Mouse (Mus musculus): ENCODE results near the gene Olfr995.

The Olfr995 gene

DNA sequence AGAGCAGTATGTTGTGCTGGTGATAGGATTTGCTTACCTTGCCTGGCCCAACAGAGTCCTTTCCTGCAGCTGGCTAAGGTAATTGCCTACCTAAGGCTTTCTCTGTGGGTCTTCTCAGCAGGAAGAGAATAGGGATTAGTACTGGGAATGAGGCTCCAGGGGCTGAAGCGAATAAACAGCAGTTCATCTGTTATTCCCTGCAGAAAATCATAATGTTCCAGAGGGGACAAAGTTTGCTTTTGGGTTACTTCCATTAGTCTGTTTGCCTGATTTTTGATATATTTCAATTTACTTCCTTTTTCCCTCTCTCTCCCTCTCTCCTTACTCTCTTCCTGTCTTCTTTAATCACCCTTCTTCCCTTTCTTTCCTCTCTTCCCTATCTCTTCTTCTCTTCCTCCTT is at the start of gene Olfr995:
Gene Olfr995 (minus strand): TSS at position 101 of the 400 bp plus-strand sequence.
- no peak for DNase-seq (ENCODE audit: low spot score in 2 of 2)

DNA sequence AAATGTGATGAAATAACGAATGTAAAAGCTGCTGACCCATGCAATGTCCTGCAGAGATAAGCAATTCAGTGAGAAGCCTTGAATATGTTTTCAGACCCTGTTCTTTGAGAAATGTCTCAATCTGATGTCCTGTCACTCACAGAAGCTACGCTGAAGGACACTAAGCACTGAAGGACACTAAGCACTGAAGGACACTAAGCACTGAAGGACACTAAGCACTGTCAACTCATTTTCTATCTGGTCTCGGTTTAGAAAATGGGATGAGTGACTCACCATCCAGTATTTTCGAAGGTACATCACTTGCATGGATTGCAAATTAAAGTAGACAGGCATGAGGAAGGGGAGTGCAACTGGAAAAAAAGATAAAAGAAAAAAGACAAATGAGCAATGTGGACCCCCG is 47.0 kb upstream of the Olfr995 start:
- no peak for DNase-seq (ENCODE audit: low spot score in 2 of 2)

- DNase-seq (ENCODE audit: low spot score in 2 of 2), result no peak
Observed at GRCm38 (mm10) chr2:85466801-85467325, 23.4 kb upstream of the Olfr995 start.

GRCm38 (mm10) chr2:85442546-85442945 is 893 bp downstream of the Olfr995 start:
- no peak for DNase-seq (ENCODE audit: low spot score in 2 of 2)

- no peak for DNase-seq (ENCODE audit: low spot score in 2 of 2)
Observed at GRCm38 (mm10) chr2:85436351-85436750, 7.1 kb downstream of the Olfr995 start, which contains the start of gene Olfr994. Olfr994 (minus strand) TSS chr2:85436451.

GRCm38 (mm10) chr2:85425893-85426292 is 17.5 kb downstream of the Olfr995 start:
- DNase-seq (ENCODE audit: low spot score in 2 of 2), result no peak

GRCm38 (mm10) chr2:85414777-85415176 is 28.7 kb downstream of the Olfr995 start, which contains the start of gene Olfr993:
Olfr993 (minus strand) TSS chr2:85414877.
- no peak for DNase-seq (ENCODE audit: low spot score in 2 of 2)

- no peak for DNase-seq (ENCODE audit: low spot score in 2 of 2)
Observed at GRCm38 (mm10) chr2:85409369-85409768, 34.1 kb downstream of the Olfr995 start, which contains the start of gene Olfr992. Olfr992 (minus strand) TSS chr2:85409469.

All from right cerebral cortex, adult 2 months (tissue).